Mouse (Mus musculus) adrenal gland (tissue): ENCODE results near the gene Gm7075.
"Not testable (repeated sequence)": the region's sequence is repeated elsewhere in the genome, so short reads cannot be mapped to it uniquely, and the experiment has no call there.

Experiments used
- intact Hi-C: fragments of 180-260 bp; cut with DNase I; formaldehyde crosslinking; loops from one replicate; pipeline ENCODE4 v1.15.1; 2025

Gm7075 gene

DNA sequence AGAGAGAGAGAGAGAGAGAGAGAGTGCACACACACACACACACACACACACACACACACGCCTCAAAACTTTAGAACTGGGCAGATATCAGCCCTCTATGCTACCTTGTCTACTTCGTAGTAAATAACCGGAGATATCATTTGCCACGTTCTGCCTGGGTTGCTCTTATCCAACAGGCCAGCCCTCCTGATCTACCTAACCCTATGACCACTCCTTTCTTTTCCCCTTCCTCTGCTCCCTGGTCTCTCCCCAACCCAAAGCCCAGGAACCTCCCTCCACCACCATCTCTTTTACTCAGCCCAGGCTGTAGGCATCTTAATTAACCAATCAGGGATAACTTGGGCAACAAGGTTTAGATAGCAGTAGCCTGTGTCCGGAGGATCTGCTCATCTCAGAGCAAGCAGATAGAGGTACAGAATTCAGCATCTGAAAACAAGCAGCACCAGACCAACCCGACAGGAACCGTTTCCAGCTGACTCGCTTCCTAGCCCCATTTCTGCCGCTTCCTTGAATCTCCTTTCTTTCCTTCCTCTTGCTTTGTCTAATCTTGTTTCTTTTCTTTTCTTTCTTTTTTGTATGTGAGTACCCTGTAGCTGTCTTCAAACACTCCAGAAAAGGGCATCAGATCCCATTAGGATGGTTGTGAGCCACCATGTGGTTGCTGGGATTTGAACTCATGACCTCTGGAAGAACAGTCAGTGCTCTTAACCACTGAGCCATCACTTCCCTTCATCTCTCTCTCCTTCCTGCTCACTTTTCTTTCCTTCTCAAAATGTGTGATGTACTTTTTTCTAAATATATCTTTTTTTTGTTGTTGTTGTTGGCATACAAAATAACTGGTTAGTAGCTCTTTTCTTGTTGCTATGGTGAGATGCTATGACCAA lies 2.2 kb upstream of the Gm7075 start:
- intact Hi-C loops, result loop anchor here (10.0 kb wide), 1 partner anchor 51 kb away; no protein-coding TSS in a partner anchor

GRCm38 (mm10) chr10:63422736-63422992 lies 1.1 kb upstream of the Gm7075 start:
- intact Hi-C loops, result loop anchor here (10.0 kb wide), 1 partner anchor 52 kb away; no protein-coding TSS in a partner anchor

DNA sequence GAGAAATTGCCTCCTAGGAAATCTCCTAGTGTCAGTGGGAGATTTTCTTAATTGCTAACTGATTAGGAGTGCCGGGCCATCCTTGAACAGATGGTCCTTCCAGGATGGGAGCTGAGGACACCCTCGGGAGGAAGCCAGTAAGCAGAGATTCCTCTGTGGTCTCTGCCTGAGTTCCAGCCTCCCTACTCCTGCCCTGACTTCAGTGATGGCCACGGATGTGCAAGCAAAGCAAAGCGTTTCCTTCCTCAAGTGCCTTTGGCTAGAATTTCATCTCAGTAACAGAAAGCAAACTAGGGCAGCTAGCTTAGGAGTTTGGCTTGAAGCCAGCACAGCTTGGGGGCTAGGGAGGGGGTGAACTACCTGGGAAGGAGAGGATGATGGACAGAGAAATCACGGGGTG lies 4.5 kb downstream of the Gm7075 start:
- intact Hi-C loops, result no loop called here

DNA sequence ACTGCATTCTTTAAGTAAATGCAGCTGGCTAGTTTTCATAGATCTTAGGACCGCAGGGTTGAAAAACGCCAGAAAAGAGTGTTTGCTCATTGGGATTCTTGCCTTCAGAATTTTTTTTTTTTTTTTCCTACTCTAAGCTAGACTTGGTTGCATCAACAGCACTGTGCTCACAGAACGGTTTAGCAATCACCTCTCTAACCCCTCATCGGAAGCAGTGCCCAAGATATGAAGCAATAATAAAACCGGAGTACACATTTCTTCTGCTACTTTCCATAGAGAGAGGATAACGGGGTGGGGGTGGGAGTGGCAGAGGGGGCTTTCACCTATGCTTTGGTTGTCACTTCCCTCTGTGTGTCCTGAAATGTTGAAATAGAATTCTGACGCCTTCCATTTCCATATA lies 5.7 kb downstream of the Gm7075 start:
- intact Hi-C loops, result no loop called here

- intact Hi-C loops, result no loop called here
Measured at GRCm38 (mm10) chr10:63415287-63415686, 6.3 kb downstream of the Gm7075 start.

DNA sequence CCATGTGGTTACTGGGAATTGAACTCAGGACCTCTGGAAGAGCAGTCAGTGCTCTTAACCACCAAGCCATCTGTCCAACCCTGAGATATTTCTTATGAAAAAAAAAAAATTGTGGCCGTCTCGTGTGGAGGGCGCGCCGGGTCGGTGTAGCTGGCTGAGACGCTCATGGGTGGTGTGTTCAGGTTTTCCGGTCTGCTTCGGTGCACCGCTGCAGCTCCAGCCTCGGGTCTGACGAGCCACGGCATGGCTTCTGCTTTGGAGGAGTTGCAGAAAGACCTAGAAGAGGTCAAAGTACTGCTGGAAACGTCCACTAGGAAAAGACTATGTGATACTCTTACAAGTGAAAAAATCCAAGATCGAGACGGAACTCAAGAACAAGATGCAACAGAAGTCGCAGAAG lies 8.8 kb downstream of the Gm7075 start:
- intact Hi-C loops, result no loop called here

- intact Hi-C loops, result not testable (repeated sequence)
Measured at GRCm38 (mm10) chr10:63411674-63412073, 9.9 kb downstream of the Gm7075 start.

DNA sequence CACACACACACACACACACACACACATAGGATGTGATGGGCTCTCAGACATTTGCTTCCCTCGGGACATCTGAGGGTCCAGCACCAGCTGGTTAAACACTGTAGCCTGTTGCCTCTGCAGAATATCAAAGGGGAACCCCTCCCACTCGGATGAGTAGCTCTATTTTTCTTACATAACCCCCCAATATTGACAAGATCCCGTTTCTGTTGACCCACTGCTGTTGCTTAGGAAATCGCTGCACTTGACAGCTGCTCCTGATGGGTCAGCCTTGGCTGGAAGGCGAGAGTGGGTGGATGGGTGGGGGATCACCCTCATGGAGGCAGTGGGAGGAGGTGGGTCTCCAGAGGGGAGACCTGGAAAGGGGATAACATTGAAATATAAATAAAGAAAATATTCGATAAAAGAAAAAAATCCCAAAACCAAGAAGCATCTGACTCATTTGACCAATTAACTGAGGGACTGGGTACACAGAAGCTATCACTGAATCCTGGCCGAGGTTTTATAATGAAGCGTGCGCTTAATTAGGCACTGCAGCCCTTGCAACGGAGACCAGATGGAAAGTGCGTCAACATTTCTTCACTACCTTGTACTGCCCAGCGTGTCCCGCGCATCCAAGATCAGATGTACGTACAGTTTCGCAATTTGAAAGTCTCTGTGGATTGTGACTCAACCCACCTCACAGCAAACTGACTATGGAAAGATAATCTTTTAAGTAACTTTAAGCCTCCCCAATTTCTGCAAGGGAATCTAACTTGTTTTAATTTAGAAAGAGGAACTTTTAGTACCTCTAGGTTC lies 11.2 kb downstream of the Gm7075 start:
- intact Hi-C loops, result no loop called here

DNA sequence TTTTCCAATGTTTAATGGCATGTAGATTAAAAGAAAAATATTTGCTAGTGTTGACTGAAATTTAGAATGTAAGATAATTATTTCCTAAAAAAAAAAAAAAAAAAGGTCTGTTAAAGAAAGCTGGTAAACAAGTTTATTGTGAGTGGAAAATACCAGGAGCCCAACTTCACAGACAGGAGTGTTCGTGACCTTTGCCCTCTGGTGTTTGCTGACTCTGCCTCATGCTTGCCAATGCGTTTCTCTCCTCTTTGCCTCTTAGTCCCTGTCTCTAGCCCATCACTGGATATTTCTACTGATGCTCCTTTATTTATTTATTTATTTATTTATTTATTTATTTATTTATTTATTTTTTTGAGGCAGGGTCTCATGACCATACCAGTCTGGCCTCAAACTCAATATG lies 18.0 kb downstream of the Gm7075 start:
- intact Hi-C loops, result no loop called here

- intact Hi-C loops, result no loop called here
Measured at GRCm38 (mm10) chr10:63402731-63403504, 18.7 kb downstream of the Gm7075 start.

DNA sequence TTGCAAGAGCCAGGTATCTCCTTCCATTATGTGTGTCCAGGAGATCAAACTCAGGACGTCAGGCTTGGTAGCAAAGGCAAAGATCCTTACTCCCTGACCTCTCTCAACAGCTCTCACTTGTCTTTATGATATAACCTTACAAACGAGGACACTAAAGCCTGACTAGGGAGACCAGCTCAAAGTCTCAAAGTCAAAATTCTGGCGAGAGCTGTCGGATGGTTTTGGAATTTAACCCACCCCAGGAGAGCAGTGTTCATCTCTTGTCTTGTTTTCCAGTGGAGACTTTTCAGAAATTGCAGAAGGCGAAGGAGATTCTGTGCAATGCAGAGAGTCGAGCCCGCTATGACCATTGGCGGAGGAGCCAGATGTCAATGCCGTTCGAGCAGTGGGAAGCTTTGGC lies 24.6 kb downstream of the Gm7075 start:
- intact Hi-C loops, result no loop called here

DNA sequence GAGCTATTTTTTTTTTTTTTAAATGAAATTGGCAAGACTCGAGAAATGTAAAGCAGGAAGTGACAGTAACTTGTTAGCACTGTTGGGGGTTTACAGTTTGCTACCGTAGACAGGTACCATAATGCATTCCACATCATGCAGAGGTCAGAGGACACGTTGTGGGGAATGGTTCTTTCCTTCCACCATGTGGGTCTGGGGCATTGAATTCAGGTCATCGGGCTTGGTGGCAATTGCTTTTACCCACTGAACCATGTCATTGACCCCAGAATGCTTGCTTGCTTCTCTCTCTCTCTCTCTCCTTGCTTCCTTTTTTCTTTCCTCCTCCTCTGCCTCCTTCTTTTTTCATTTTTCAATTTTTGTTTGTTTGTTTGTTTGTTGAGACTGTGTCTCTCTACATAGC lies 32.6 kb downstream of the Gm7075 start:
- intact Hi-C loops, result no loop called here

GRCm38 (mm10) chr10:63386991-63387390 lies 34.6 kb downstream of the Gm7075 start:
- intact Hi-C loops, result no loop called here

- intact Hi-C loops, result no loop called here
Measured at GRCm38 (mm10) chr10:63386444-63386843, 35.1 kb downstream of the Gm7075 start.

DNA sequence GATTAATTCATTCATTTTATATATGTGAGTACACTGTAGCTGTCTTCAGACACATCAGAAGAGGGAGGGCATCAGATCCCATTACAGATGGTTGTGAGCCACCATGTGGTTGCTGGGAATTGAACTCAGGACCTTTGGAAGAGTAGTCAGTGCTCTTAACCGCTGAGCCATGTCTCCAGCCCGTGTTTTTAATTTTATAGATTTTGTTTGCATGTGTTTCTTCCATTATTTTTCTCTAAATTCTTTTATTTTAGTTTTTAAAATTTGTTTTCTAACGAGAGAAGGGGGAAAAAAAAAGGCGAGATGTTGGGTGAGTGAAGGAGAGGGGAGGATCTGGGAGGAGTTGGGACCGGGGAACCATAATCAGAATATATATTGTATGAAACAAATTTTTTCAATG lies 35.7 kb downstream of the Gm7075 start:
- intact Hi-C loops, result not testable (repeated sequence)

DNA sequence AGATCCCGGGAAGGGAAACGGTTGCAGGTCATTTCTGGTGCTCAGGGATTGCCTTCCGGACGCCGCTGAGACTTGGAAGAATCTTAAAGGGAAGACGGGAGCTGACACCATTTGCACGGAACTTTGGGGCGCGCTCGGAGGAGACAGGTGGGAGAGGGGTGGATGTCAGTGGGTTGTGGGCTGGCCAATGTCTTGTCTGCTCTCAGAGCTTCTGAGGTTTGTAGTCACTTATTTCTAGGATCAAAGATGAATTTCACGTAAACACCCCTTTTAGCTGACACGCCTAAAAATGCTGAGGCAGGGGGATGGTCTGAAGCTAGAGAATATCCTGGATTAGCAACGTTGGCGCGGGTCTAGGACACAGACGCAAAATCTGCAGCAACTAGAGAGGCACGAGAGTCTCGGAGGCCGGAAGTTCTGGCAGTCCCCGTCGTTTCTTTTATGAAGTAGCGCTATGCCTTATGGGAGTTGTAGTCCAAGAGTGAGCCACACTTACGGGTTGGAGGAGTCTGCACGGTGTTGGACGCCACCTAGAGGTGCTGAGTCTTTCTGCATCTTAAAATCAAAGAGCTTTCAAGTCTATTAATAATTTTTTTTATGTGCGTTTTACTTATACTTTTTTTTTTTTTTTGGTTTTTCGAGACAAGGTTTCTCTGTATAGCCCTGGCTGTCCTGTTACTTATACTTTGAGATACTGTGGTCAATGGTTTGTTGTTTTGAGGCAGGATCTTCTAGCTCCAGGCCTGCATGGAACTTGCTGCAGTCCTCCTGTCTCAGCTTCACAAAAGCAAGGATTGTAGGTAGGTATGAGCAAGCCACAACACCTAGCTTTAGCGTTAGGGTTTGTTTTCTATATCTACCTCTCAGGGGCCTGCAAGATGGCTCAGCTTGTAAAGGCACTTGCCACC lies 39.0 kb downstream of the Gm7075 start, which contains the start of gene Dnajc12:
TSS of gene Dnajc12 (plus strand) at position 72 of the 908 bp plus-strand sequence.
- intact Hi-C loops, result loop anchor here (2.0 to 5.0 kb wide), 2 partner anchors 40 to 228 kb away; no protein-coding TSS in a partner anchor

DNA sequence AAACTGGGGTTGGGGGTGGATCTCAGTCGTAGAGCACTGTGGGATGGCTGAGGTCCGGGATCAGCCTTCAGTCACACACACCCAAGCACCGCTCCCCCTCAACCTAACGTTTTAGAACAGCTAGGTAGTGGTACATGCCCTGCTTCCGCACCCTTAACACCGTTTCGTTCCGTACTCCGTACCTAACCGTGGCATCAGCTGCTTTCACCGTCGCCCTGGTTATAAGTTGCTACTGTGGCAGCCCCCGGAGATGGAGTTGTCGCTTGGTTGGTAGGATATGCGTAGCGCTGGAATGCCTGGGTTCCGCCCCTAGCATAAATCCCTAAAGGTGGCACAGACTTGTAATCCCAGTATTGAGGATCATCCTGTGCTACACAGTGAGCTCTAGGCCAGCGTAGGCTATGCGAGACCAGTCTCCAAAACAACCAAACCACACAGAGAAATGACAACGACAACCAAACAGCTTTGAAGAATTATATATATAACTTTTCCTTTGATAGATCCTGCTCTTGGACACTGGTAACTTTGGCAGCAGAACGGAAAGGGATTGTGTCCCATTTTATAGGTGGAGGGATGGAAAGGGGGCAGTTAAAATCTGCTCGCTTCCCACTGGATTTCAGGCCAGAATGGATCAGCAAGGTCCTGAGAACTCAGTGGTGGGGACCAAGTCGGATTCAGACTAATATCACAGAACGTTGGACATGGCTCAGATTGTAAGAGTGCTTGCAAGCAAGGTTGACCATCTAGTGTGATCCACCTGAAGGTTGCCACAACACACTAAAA lies 39.9 kb downstream of the Gm7075 start, which contains the start of gene Sirt1:
TSS of gene Sirt1 (minus strand) at position 207 of the 783 bp plus-strand sequence.
- intact Hi-C loops, result loop anchor here (2.0 to 5.0 kb wide), 2 partner anchors 39 to 227 kb away; no protein-coding TSS in a partner anchor

- intact Hi-C loops, result no loop called here
Measured at GRCm38 (mm10) chr10:63378948-63379680, 42.5 kb downstream of the Gm7075 start.

DNA sequence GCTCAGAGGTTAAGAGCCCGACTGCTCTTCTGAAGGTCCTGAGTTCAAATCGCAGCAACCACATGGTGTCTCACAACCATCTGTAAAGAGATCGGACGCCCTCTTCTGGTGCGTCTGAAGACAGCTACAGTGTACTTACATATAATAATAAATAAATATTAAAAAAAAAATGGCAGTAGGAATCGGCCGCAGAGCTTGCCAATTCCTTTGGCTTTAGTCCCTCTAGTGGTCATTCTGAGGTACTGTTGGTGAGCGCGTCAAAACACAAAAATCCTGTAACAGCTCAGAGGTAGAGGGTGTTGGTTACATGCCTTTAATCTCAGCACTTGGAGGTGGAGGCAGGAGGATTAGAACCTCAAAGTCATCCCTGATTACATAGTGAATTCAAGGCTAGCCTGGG lies 44.1 kb downstream of the Gm7075 start:
- intact Hi-C loops, result no loop called here
